Mouse (Mus musculus): ENCODE data around the gene Cchcr1.

The Cchcr1 gene

DNA sequence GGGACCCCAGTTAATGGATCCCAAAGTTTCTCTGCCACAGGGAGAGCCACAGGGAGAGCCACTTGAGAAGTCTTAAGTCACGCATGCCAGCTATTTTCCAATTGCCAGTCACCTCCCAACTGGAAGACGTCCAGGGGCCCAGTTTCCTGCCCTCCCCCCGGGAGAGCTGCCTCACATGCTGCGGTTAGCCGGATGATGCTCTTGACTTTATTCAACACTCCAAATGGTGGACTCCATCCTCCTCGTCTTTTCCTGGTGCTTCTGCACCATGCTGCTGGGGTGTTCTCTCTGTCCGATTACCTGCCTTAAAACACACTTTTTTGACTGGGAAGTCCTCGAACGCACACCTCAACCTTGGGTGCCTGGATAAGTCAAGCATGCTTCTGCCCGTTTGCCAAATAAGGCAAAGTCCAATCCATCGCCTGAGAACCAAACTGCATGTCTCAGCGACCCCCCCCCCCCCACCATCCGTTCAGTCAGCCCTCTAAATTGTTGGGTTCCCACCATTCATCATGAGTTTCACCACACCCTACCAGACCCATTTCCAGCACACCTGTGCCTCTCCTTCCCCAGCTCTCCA, 39.4 kb downstream of the Cchcr1 start:
- DNase-seq = no peak

DNA sequence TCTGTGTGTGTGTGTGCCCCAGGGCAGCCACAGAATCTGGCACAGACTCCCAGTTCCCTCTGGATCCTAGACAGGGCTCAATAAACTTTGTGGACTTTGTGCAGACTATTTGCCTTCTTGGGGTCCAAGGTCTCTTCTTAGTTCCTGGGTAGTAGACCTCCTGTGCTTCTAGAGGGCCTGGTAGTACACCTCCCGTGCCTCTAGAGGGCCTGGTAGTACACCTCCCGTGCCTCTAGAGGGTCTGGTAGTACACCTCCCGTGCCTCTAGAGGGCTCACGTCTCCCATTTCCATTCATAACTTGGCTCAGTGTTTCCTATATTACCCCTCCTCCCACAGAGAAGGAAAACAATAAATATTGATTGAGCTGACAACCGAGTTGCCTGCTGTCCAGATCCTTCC, 39.9 kb downstream of the Cchcr1 start:
- DNase-seq = peak; percentile 53

DNA sequence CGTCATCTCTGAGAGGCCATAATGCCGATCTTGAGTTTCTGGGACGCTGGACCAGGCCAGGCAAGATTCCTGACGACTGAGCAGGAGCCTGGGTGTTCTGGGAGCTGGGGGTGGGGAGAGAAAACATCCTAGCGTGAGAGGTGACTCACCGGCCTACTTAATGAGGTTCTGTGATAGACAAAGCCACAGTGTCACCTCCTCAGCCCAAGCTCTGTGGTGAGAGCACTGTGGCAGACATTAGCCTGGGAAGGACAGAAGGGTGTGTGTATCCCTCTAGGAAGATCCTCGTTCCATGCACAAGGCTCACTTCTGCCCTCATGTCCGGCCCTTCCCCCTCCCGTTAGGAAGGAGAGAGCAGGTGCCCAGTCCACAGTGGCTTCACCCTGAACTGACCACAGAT, 40.5 kb downstream of the Cchcr1 start:
- DNase-seq = no peak

DNA sequence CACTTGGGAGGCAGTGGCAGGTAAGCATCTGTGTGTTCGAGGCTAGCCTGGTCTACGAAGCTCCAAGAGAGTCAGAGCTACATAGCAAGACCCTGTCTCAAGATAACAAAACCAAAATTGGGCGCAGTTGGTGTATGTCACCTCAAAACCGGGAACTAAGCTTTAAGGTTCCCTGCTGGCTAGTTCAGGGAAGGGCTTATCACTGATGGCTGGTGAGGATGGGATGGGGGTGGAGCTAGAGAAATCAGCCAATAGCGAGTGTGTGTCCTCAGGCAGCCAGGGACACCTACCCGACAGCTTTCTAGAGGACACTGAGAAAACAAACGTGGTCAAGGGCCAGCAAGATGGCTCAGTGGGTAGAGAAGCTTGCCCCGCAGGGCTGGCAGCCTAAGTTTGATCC, 41.3 kb downstream of the Cchcr1 start:
- DNase-seq = no peak

DNA sequence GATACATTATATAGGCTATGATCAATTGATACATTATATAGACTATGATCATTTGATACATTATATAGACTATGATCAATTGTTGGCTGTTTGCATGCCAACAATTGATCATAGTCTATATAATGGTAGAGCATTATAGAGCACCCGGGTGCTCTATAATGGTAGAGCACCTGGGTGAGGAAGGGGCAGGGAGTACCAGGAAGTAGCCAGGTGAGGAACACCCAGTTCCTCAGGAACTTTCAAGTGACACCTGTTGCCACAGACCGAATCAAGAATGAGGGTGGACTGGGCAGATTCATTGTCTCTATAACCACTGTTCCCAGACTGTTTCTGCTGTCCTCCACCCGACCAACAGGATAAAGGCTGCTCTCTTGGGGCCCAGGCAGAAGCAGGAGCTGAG, 50.2 kb downstream of the Cchcr1 start, which contains the start of gene 2300002M23Rik:
Gene 2300002M23Rik (plus strand): TSS at position 301 of the 400 bp plus-strand sequence.
- no peak for DNase-seq

DNA sequence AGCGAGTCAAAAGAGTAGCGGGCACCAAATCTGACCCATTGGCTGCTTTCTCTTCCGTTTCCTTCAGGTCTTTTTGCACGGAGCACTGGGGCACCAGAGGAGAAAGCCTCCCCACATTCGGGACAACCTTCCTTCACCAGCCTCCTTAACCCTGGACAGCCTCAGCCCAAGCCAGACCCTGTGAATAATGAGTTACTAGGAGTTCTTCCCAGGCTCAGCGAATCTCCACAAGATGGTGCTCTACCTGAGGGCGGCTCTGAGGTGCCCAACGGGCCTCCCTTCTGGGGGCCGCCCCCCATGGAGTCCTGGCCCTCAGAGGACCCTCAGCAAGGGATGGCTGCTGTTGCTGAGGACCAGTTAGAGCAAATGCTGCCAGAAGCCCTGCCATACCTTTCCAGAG, 50.9 kb downstream of the Cchcr1 start:
- DNase-seq = no peak

DNA sequence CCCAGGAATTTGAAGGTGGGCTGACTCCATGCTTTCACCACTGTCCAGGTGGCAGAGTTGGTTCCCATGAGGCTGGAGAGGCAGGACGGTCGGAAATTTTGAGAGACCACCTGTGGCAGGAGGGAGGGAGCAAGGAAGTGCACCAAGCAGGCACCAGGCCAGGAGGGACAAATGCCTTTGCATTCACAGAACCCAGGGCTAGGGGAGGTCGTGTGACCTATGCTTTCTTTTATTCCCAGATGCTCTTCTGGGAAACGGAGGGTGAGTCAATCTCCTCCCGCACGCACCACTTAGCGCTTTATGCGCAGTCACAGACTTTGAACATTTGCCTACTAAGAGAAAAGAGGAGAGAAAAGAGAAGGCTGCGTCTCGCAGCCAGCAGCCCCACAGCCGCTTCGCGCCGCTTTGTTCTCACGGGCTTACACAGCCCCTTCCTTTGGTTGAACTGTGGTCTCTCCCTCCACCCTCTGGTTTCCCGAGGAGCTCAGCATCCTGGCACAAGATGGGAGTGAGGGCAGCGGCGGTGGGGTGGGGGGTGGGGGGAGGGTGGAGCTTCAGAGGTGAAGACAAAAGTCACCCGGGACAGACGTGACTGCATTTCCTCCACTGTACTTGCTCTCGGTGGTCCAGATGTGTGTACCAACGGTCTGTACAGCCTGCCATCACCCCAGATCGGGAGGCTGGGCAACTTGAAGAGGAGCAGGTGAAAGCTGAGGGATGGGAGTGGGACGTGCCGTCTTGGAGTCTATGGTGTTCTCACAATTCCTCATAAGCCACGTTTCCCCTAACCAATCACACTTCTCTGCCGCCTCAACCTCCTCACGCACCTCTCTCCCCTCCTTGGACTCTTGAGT, 52.4 kb downstream of the Cchcr1 start:
- DNase-seq = no peak

DNA sequence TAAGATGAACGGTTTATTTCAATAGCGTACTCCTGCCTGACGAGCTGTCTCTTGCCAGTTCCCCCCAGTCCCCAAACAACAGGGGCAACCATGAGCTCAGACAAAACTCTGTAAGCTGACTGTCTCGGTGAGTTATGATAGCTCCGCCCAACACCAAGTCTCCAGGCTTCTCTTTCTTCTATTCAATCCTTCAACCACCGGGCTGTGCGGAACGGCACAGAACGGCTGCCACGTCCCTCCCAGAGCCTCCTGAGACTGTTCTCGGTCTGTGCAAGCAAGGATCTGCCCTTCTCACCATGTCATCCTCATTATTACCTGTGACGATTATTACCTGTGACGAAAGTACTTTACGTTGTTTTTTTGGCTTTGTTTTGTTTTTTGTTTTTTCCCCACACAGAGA, 53.9 kb downstream of the Cchcr1 start:
- DNase-seq = no peak

DNA sequence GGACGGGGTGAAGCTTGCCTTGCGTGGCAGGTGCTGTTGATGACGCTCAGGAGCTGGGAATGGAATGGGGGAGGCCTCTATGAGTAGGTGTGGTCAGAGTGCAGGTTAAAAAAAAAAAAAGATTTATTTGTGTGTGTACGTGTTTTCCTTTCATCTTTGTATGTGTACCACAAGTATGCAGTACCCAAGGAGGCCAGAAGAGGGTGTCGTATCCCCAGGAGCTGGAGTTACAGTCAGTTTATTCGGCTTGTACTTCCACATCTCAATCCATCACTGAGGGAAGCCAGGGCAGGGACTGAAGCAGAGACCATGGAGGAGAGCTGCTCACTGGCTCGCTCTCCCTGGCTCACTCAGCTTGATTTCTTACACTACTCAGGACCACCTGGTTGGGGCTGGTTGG, 54.6 kb downstream of the Cchcr1 start:
- no peak for DNase-seq

DNA sequence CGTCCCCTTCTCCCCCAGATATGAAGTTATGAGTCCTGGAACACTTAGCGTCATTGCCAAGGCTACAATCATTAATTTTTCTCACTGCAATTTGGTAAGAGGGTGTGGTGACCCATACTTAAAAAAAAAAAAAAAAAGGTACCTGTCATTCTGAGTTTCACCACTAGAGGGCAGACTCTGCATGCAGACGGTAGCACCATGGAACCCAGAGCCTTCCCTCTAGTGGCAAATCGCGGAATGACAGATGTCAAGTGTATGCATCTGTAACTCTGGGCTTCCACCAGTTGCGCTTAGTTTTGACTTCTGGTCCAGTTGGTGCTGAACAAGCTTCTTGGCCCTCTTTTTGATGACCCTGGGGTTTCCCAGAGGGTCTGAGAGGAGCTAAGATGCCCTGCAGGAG, 61.3 kb downstream of the Cchcr1 start:
- DNase-seq = peak; percentile 83

All from right cerebral cortex, postnatal 4 days (tissue).